Mouse (Mus musculus) erythroblast, embryonic 14.5 days (primary cell): Measurements from ENCODE around the gene Acsl5. TPM values are rescaled to one million over a fixed set of nuclear protein-coding genes. Genes with fewer than 3 reads are reported as not detected.

ENCODE experiments used
- H3K27me3 ChIP-seq: 2 replicates; pipeline ENCODE4 v1.6.1; 2012; ENCODE audit warnings: inconsistent platforms; ENCODE audit not compliant: control insufficient read depth
- H3K36me3 ChIP-seq: 2 replicates; pipeline ENCODE4 v1.6.1; 2012; ENCODE audit warnings: mild to moderate bottlenecking, inconsistent platforms; ENCODE audit not compliant: control insufficient read depth
- H3K4me1 ChIP-seq: 2 replicates; pipeline ENCODE4 v1.6.1; 2012; ENCODE audit warnings: inconsistent platforms; ENCODE audit not compliant: control insufficient read depth
- H3K4me3 ChIP-seq: replicated peaks from 2 replicates; pipeline ENCODE3; 2012; ENCODE audit warnings: moderate library complexity, mild to moderate bottlenecking, inconsistent platforms
- H3K9me3 ChIP-seq: 2 replicates; pipeline ENCODE4 v1.6.1; 2012; ENCODE audit warnings: low read length, inconsistent platforms, mixed read lengths; ENCODE audit not compliant: control insufficient read depth
- GATA1 ChIP-seq: IDR thresholded peaks from 2 replicates; pipeline ENCODE4 v1.6.1; 2012; ENCODE audit warnings: low read length, inconsistent platforms, mixed read lengths
- TAL1 ChIP-seq: IDR thresholded peaks from 3 replicates; pipeline ENCODE4 v1.6.1; 2012; ENCODE audit warnings: low read length, inconsistent platforms, mixed read lengths
- polyA plus RNA-seq: library from polyadenylated mRNA; stranded (reverse); fragments of >175 nt; gene quantifications from 2 replicates; pipeline ENCODE4 v1.2.3, GENCODE M21; 2012

Acsl5 gene
- polyA plus RNA-seq, 1 experiment: 1.3 TPM

GRCm38 (mm10) chr19:55331776-55332175, 80.0 kb downstream of the Acsl5 start:
- TF ChIP-seq GATA1: no peak
- no peak for TF ChIP-seq TAL1
- peaks cover 71% of the 10 kb centered on the region for H3K36me3 ChIP-seq

GRCm38 (mm10) chr19:55332641-55333268, 81.0 kb downstream of the Acsl5 start:
- H3K9me3 ChIP-seq: no peaks in the 10 kb centered on the region
- H3K36me3 ChIP-seq: peaks cover 74% of the 10 kb centered on the region
- H3K27me3 ChIP-seq: no peaks in the 10 kb centered on the region
- peaks cover under 1% of the 10 kb centered on the region for H3K4me1 ChIP-seq
- H3K4me3 ChIP-seq: no peak overlapping the region
- TF ChIP-seq TAL1 (no peak), GATA1 (no peak)

More at GRCm38 (mm10) chr19:55331776-55332175, 80.0 kb downstream of the Acsl5 start:
- Histone ChIP-seq H3K27me3 (no peaks in the 10 kb centered on the region), H3K9me3 (no peaks in the 10 kb centered on the region), H3K4me1 (peaks cover 5% of the 10 kb centered on the region), H3K4me3 (no peak overlapping the region)

GRCm38 (mm10) chr19:55335881-55336280, 84.1 kb downstream of the Acsl5 start:
- no peak overlapping the region for H3K4me3 ChIP-seq
- no peak for TF ChIP-seq TAL1
- no peaks in the 10 kb centered on the region for H3K9me3 ChIP-seq
- peaks cover 12% of the 10 kb centered on the region for H3K4me1 ChIP-seq
- H3K27me3 ChIP-seq: no peaks in the 10 kb centered on the region
- H3K36me3 ChIP-seq: peaks cover 56% of the 10 kb centered on the region

GRCm38 (mm10) chr19:55336441-55336840, 84.7 kb downstream of the Acsl5 start:
- Histone ChIP-seq H3K4me1 (peaks cover 15% of the 10 kb centered on the region), H3K27me3 (no peaks in the 10 kb centered on the region), H3K36me3 (peaks cover 52% of the 10 kb centered on the region), H3K4me3 (no peak overlapping the region), H3K9me3 (no peaks in the 10 kb centered on the region)
- no peak for TF ChIP-seq GATA1
- TF ChIP-seq TAL1: no peak

GRCm38 (mm10) chr19:55337066-55337465, 85.3 kb downstream of the Acsl5 start:
- Histone ChIP-seq H3K4me1 (peaks cover 20% of the 10 kb centered on the region), H3K9me3 (no peaks in the 10 kb centered on the region), H3K27me3 (no peaks in the 10 kb centered on the region), H3K4me3 (no peak overlapping the region), H3K36me3 (peaks cover 52% of the 10 kb centered on the region)
- TF ChIP-seq GATA1 (no peak), TAL1 (no peak)

GRCm38 (mm10) chr19:55337664-55338063, 85.9 kb downstream of the Acsl5 start:
- H3K36me3 ChIP-seq: peaks cover 54% of the 10 kb centered on the region
- no peak for TF ChIP-seq GATA1
- TF ChIP-seq TAL1: no peak

GRCm38 (mm10) chr19:55340521-55340920, 88.8 kb downstream of the Acsl5 start:
- TF ChIP-seq GATA1 (no peak), TAL1 (no peak)
- Histone ChIP-seq H3K36me3 (peaks cover 49% of the 10 kb centered on the region), H3K27me3 (no peaks in the 10 kb centered on the region), H3K4me3 (no peak overlapping the region), H3K9me3 (no peaks in the 10 kb centered on the region), H3K4me1 (peaks cover 20% of the 10 kb centered on the region)

More at GRCm38 (mm10) chr19:55337664-55338063, 85.9 kb downstream of the Acsl5 start:
- Histone ChIP-seq H3K27me3 (no peaks in the 10 kb centered on the region), H3K9me3 (no peaks in the 10 kb centered on the region), H3K4me3 (no peak overlapping the region), H3K4me1 (peaks cover 20% of the 10 kb centered on the region)

GRCm38 (mm10) chr19:55341377-55341776, 89.6 kb downstream of the Acsl5 start:
- Histone ChIP-seq H3K9me3 (no peaks in the 10 kb centered on the region), H3K4me3 (no peak overlapping the region), H3K4me1 (peaks cover 20% of the 10 kb centered on the region), H3K36me3 (peaks cover 55% of the 10 kb centered on the region), H3K27me3 (no peaks in the 10 kb centered on the region)
- TF ChIP-seq TAL1 (no peak), GATA1 (no peak)

GRCm38 (mm10) chr19:55342423-55342822, 90.7 kb downstream of the Acsl5 start:
- no peaks in the 10 kb centered on the region for H3K27me3 ChIP-seq
- TF ChIP-seq GATA1 (no peak), TAL1 (no peak)
- H3K9me3 ChIP-seq: no peaks in the 10 kb centered on the region
- peaks cover 22% of the 10 kb centered on the region for H3K4me1 ChIP-seq
- H3K4me3 ChIP-seq: no peak overlapping the region
- peaks cover 52% of the 10 kb centered on the region for H3K36me3 ChIP-seq

- Histone ChIP-seq H3K27me3 (no peaks in the 10 kb centered on the region), H3K4me3 (no peak overlapping the region), H3K9me3 (no peaks in the 10 kb centered on the region), H3K36me3 (peaks cover 54% of the 10 kb centered on the region), H3K4me1 (peaks cover 29% of the 10 kb centered on the region)
- TF ChIP-seq GATA1 (no peak), TAL1 (no peak)
Measured at GRCm38 (mm10) chr19:55343274-55343673, 91.5 kb downstream of the Acsl5 start.

Other genes starting within 250 kb of the Acsl5 start
- gene Gpam, start 124.7 kb upstream of the Acsl5 start, polyA plus RNA-seq: 0.04 and 0.05 TPM in 2 replicates
- not detected in 2 replicates for gene Tectb, start 71.2 kb upstream of the Acsl5 start, polyA plus RNA-seq
- not detected in 2 replicates for gene Gucy2g, start 10.7 kb upstream of the Acsl5 start, polyA plus RNA-seq
- gene Zdhhc6, start 64.1 kb downstream of the Acsl5 start, polyA plus RNA-seq: 1.3 and 2.3 TPM in 2 replicates
- gene Vti1a, start 64.4 kb downstream of the Acsl5 start, polyA plus RNA-seq: 0.90 and 1.0 TPM in 2 replicates